Mouse (Mus musculus) testis, adult 2 months (tissue): ENCODE data around the gene Zfp579. TPM values are rescaled to one million over a fixed set of nuclear protein-coding genes. Genes with fewer than 3 reads are reported as not detected.

Source experiments
- H3K27ac ChIP-seq: fragments of 200-500 bp; 2 replicates; pipeline ENCODE4 v1.5.1; 2012; ENCODE audit warnings: low read depth, low read length; ENCODE audit not compliant: control insufficient read depth, insufficient read depth
- H3K27me3 ChIP-seq: fragments of 200-500 bp; 2 replicates; pipeline ENCODE4 v1.6.1; 2012; ENCODE audit warnings: mild to moderate bottlenecking, low read length, moderate library complexity; ENCODE audit not compliant: control insufficient read depth, insufficient read depth
- H3K36me3 ChIP-seq: fragments of 200-500 bp; 2 replicates; pipeline ENCODE4 v1.6.1; 2012; ENCODE audit warnings: mild to moderate bottlenecking, low read length; ENCODE audit not compliant: control insufficient read depth, insufficient read depth
- H3K4me1 ChIP-seq: fragments of 200-500 bp; 2 replicates; pipeline ENCODE4 v1.6.1; 2012; ENCODE audit warnings: low read length; ENCODE audit not compliant: control insufficient read depth, insufficient read depth
- H3K4me3 ChIP-seq: fragments of 200-500 bp; 2 replicates; pipeline ENCODE4 v1.5.1; 2012; ENCODE audit warnings: low read depth, mild to moderate bottlenecking, low read length, moderate library complexity, mixed read lengths; ENCODE audit not compliant: control insufficient read depth
- CTCF ChIP-seq: fragments of 200-500 bp; IDR thresholded peaks from 2 replicates; pipeline ENCODE4 v1.5.1; 2012; ENCODE audit warnings: low read depth, mild to moderate bottlenecking, inconsistent platforms, low read length, moderate library complexity; ENCODE audit not compliant: control insufficient read depth, insufficient read depth, insufficient replicate concordance
- POLR2A ChIP-seq: fragments of 200-500 bp; IDR thresholded peaks from 2 replicates; pipeline ENCODE4 v1.6.1; 2012; ENCODE audit warnings: low read depth, mild to moderate bottlenecking, inconsistent platforms, low read length, moderate library complexity; ENCODE audit not compliant: control insufficient read depth
- polyA plus RNA-seq: library from polyadenylated mRNA; depleted of rRNA; stranded (reverse); fragments of >200 nt; gene quantifications from 2 replicates; pipeline ENCODE4 v1.2.3, GENCODE M21; 2012

Zfp579 gene
- polyA plus RNA-seq, 1 experiment: 9.1 TPM

GRCm38 (mm10) chr7:5035628-5036027 is 39.7 kb upstream of the Zfp579 start:
- H3K27me3 ChIP-seq: no peaks in the 10 kb centered on the region
- H3K27ac ChIP-seq: no peak overlapping the region
- H3K36me3 ChIP-seq: no peaks in the 10 kb centered on the region
- H3K4me3 ChIP-seq: no peak overlapping the region
- H3K4me1 ChIP-seq: peaks cover 6% of the 10 kb centered on the region
- TF ChIP-seq CTCF (no peak), POLR2A (no peak)

- no peak within 1 kb of the TSS for H3K4me3 ChIP-seq
- TF ChIP-seq POLR2A: no peak
- TF ChIP-seq CTCF: no peak
- H3K27ac ChIP-seq: no peak within 1 kb of the TSS
- no peaks in the 10 kb centered on the region for H3K27me3 ChIP-seq
- H3K4me1 ChIP-seq: peaks cover 17% of the 10 kb centered on the region
- no peaks in the 10 kb centered on the region for H3K36me3 ChIP-seq
Measured at GRCm38 (mm10) chr7:5033818-5034217, 37.9 kb upstream of the Zfp579 start, which contains the start of gene 4632433K11Rik. TSS of gene 4632433K11Rik (plus strand) at chr7:5034118.

DNA sequence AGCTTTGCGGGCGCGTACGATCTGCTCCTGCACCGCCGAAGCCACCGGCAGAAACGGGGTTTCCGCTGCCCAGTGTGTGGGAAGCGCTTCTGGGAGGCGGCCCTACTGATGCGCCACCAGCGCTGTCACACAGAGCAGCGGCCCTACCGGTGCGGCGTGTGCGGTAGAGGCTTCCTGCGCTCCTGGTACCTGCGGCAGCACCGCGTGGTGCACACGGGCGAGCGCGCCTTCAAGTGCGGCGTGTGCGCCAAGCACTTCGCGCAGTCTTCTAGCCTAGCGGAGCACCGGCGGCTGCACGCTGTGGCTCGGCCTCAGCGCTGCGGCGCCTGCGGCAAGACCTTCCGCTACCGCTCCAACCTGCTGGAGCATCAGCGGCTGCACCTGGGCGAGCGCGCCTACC is 35.5 kb upstream of the Zfp579 start:
- no peaks in the 10 kb centered on the region for H3K27me3 ChIP-seq
- no peak for TF ChIP-seq CTCF
- peaks cover 17% of the 10 kb centered on the region for H3K4me1 ChIP-seq
- H3K36me3 ChIP-seq: no peaks in the 10 kb centered on the region
- H3K27ac ChIP-seq: no peak overlapping the region
- peak overlapping the region; percentile 35 for H3K4me3 ChIP-seq

GRCm38 (mm10) chr7:5030554-5031275 is 34.8 kb upstream of the Zfp579 start:
- no peak overlapping the region for H3K27ac ChIP-seq
- no peaks in the 10 kb centered on the region for H3K27me3 ChIP-seq
- H3K4me3 ChIP-seq: peak overlapping the region; percentile 35
- TF ChIP-seq CTCF (no peak), POLR2A (no peak; the same call in 1 of the 2 replicates)
- H3K4me1 ChIP-seq: peaks cover 17% of the 10 kb centered on the region
- no peaks in the 10 kb centered on the region for H3K36me3 ChIP-seq

DNA sequence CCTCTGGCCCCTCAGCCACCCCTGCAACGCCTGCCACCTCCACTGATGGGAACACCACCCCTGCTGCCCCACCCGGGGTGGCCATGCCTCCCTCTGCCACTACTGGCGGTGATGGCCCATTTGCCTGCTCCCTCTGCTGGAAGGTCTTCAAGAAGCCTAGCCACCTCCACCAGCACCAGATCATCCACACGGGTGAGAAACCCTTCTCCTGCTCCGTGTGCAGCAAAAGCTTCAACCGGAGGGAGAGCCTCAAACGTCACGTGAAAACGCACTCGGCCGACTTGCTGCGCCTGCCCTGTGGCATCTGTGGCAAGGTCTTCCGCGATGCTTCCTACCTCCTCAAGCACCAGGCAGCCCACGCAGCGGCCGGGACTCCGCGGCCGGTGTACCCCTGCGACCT is 34.0 kb upstream of the Zfp579 start:
- H3K36me3 ChIP-seq: no peaks in the 10 kb centered on the region
- H3K4me1 ChIP-seq: peaks cover 17% of the 10 kb centered on the region
- H3K4me3 ChIP-seq: no peak overlapping the region
- no peak for TF ChIP-seq CTCF
- TF ChIP-seq POLR2A: no peak
- no peak overlapping the region for H3K27ac ChIP-seq
- H3K27me3 ChIP-seq: no peaks in the 10 kb centered on the region

DNA sequence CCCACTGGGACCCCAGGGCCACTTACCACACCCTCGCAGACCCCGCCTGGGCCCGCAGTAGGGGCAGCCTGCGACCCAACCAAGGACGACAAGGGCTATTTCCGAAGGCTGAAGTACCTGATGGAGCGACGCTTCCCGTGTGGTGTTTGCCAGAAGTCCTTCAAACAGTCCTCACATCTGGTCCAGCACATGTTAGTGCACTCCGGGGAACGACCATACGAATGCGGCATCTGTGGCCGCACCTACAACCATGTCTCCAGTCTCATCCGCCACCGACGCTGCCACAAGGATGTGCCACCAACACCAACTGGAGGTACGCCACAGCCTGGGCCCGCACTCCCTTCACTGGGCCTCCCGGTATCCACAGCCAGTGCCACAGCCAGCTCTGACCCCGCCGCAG is 33.6 kb upstream of the Zfp579 start:
- Histone ChIP-seq H3K4me1 (peaks cover 17% of the 10 kb centered on the region), H3K4me3 (no peak overlapping the region), H3K36me3 (no peaks in the 10 kb centered on the region), H3K27ac (no peak overlapping the region), H3K27me3 (no peaks in the 10 kb centered on the region)
- TF ChIP-seq POLR2A (no peak), CTCF (no peak)

- Histone ChIP-seq H3K4me1 (no peaks in the 10 kb centered on the region; the same call in none of the 2 replicates), H3K27ac (no peak overlapping the region), H3K4me3 (peak overlapping the region; percentile 88), H3K36me3 (peaks cover 1% of the 10 kb centered on the region; the same call in 1 of the 2 replicates), H3K27me3 (no peaks in the 10 kb centered on the region)
- TF ChIP-seq CTCF (no peak), POLR2A (no peak)
Measured at GRCm38 (mm10) chr7:5021197-5021596, 25.2 kb upstream of the Zfp579 start.

- Histone ChIP-seq H3K27me3 (no peaks in the 10 kb centered on the region), H3K27ac (peak overlapping the region; percentile 85), H3K36me3 (peaks cover 1% of the 10 kb centered on the region; the same call in 1 of the 2 replicates), H3K4me1 (peaks cover 2% of the 10 kb centered on the region), H3K4me3 (peak overlapping the region; percentile 88)
- TF ChIP-seq POLR2A (no peak), CTCF (no peak)
Measured at GRCm38 (mm10) chr7:5020685-5021084, 24.7 kb upstream of the Zfp579 start.
